Mouse (Mus musculus): ENCODE results near the gene Trim6. TPM values are rescaled to one million over a fixed set of nuclear protein-coding genes. Genes with fewer than 3 reads are reported as not detected.

The Trim6 gene
- polyA plus RNA-seq (2012; rRNA removed), result 2.1 and 3.0 TPM in 2 replicates

DNA sequence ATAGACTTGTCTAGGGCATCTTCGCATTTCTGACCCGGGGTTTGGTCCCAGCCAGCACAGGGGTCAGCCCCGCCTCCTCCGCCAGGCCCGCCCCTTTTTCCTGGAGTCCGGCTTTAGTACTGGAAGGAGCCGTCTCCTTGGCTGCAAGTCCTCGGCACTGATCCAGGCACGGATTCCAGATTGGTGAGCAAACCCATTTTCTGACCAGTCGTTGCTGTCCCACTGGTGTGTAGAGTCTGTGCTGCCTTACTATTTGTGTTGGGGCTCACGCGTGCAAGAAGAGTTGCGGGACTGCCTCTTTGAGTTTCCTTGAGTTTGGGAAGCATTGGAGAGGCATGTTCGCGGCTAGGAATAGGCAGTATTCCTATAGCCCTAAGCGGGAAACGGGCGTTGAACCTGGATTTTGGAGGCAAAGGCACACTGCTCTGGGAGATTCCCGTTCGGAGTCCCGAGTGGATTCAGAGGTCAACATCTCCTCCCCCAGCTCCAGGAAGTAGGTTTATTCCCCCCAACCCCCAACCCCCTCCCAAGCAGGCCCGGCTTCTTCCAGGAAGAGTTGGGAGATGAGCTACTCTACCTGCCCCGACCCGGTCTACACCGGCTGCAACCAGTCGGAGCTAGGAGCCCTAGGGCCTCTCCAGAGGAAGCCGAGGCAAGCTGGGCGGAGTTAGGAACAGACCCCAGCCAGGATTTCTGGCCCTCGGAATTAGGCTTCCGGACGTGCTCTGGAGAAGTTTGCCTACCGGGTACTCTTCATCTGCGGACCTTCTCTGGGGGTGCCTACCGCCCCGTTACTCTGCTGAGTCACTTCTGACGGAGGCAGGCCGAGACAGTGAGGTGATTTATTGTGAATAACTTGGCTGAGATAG lies at the start of gene Trim6:
TSS of gene Trim6 (plus strand) at position 93 of the 869 bp plus-strand sequence.

GRCm38 (mm10) chr7:104183292-104183691 lies 35.3 kb upstream of the Trim6 start, which contains the start of gene Olfr648:
TSS of gene Olfr648 (minus strand) at chr7:104183392.

DNA sequence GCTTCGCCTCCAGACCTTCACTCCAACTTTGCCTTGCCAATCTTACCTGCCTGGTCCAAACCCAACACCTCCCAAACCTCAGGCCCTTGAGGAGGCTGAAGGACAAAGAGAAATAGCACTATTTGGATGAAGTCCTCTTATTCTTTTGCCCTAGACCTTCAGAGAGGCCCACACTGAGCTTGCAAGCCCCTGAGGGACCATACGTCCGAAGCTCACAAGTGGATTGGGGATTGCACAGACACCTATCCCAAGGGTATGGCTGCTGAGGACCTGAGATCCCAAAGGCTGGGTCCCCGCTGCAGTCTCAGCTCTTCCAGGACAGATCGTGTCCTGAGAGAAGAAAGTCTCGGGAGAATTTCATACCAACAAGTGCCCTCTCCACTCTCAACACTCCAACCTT lies 22.7 kb upstream of the Trim6 start, which contains the start of gene Olfr649:
TSS of gene Olfr649 (minus strand) at position 101 of the 400 bp plus-strand sequence.

GRCm38 (mm10) chr7:104244287-104245181 lies 25.9 kb downstream of the Trim6 start, which contains the start of gene Trim34a:
TSS of gene Trim34a (plus strand) at chr7:104244457.

Other genes starting within 250 kb of the Trim6 start
- not detected in 2 replicates for gene Olfr635, start 247.6 kb upstream of the Trim6 start, polyA plus RNA-seq (2012; rRNA removed)
- gene Olfr638, start 220.0 kb upstream of the Trim6 start, polyA plus RNA-seq (2012; rRNA removed), result not detected in 2 replicates
- gene Olfr639, start 201.5 kb upstream of the Trim6 start, polyA plus RNA-seq (2012; rRNA removed), result not detected in 2 replicates
- not detected in 2 replicates for gene Olfr640, start 193.2 kb upstream of the Trim6 start, polyA plus RNA-seq (2012; rRNA removed)
- not detected in 2 replicates for gene Olfr641, start 183.3 kb upstream of the Trim6 start, polyA plus RNA-seq (2012; rRNA removed)
- gene Olfr642, start 166.1 kb upstream of the Trim6 start, polyA plus RNA-seq (2012; rRNA removed), result not detected in 2 replicates
- gene 4930516K23Rik, start 157.3 kb upstream of the Trim6 start, polyA plus RNA-seq (2012; rRNA removed), result not detected in 2 replicates
- not detected in 2 replicates for gene Olfr644, start 146.9 kb upstream of the Trim6 start, polyA plus RNA-seq (2012; rRNA removed)
- not detected in 2 replicates for gene Olfr645, start 133.3 kb upstream of the Trim6 start, polyA plus RNA-seq (2012; rRNA removed)
- not detected in 2 replicates for gene Olfr646, start 113.9 kb upstream of the Trim6 start, polyA plus RNA-seq (2012; rRNA removed)
- gene Ubqln5, start 89.0 kb upstream of the Trim6 start, polyA plus RNA-seq (2012; rRNA removed), result not detected in 2 replicates
- not detected in 2 replicates for gene Olfr643, start 81.4 kb upstream of the Trim6 start, polyA plus RNA-seq (2012; rRNA removed)
- not detected in 2 replicates for gene Ubqln3, start 75.5 kb upstream of the Trim6 start, polyA plus RNA-seq (2012; rRNA removed)
- not detected in 2 replicates for gene Ubqlnl, start 68.2 kb upstream of the Trim6 start, polyA plus RNA-seq (2012; rRNA removed)
- gene Olfm5, start 54.0 kb upstream of the Trim6 start, polyA plus RNA-seq (2012; rRNA removed), result 0.02 TPM in 1 of 2 replicates, not detected in the other
- 0.01 and 0.07 TPM in 2 replicates for gene Olfr648, start 35.4 kb upstream of the Trim6 start, polyA plus RNA-seq (2012; rRNA removed)
- not detected in 2 replicates for gene Olfr649, start 22.8 kb upstream of the Trim6 start, polyA plus RNA-seq (2012; rRNA removed)
- 1.3 and 2.2 TPM in 2 replicates for gene Trim34a, start 25.7 kb downstream of the Trim6 start, polyA plus RNA-seq (2012; rRNA removed)
- gene Trim5, start 69.3 kb downstream of the Trim6 start, polyA plus RNA-seq (2012; rRNA removed), result 0.18 and 0.25 TPM in 2 replicates
- 3.8 and 5.2 TPM in 2 replicates for gene Trim12a, start 96.7 kb downstream of the Trim6 start, polyA plus RNA-seq (2012; rRNA removed)
- gene Trim34b, start 110.7 kb downstream of the Trim6 start, polyA plus RNA-seq (2012; rRNA removed), result 0.06 TPM in 1 of 2 replicates, not detected in the other
- gene Trim12c, start 134.6 kb downstream of the Trim6 start, polyA plus RNA-seq (2012; rRNA removed), result 2.3 and 3.8 TPM in 2 replicates
- gene Trim30b, start 151.1 kb downstream of the Trim6 start, polyA plus RNA-seq (2012; rRNA removed), result 0.01 and 0.04 TPM in 2 replicates
- gene Trim30c, start 182.0 kb downstream of the Trim6 start, polyA plus RNA-seq (2012; rRNA removed), result 0.04 and 0.09 TPM in 2 replicates
- gene Trim30a, start 246.4 kb downstream of the Trim6 start, polyA plus RNA-seq (2012; rRNA removed), result 0.52 and 0.99 TPM in 2 replicates

Data from central nervous system, embryonic 11.5 days (tissue).